Mouse (Mus musculus): ENCODE data around the gene Ick.

DNA sequence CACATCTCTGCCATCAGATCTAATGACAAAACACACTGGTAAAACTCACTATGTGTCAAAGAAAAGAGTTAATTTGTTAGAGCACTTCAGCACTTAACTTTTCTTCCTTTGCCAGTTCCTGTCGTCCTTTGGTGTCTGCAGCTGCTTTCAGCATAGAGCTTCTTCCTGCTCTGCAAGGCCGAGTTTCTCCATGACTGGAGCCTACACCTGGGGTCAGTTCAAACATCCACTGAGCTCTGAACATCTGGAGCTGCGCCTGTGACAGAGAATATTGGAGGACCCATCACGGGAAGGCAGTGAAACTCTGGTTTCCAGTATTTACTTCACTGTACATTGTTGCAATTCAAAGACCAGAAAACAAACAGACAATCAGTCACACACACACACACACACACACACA, 7.6 kb upstream of the Ick start:
- TF ChIP-seq POLR2A (IDR thresholded peaks at IDR 0.05; ENCODE audit: borderline replicate concordance, insufficient read depth, low read length), result no peak
- TF ChIP-seq CTCF (IDR thresholded peaks at IDR 0.05; ENCODE audit: borderline replicate concordance, insufficient read depth, low read depth, low read length), result no peak

Measured in cerebellum, adult 2 months (tissue).